In the genomic region with DNA sequence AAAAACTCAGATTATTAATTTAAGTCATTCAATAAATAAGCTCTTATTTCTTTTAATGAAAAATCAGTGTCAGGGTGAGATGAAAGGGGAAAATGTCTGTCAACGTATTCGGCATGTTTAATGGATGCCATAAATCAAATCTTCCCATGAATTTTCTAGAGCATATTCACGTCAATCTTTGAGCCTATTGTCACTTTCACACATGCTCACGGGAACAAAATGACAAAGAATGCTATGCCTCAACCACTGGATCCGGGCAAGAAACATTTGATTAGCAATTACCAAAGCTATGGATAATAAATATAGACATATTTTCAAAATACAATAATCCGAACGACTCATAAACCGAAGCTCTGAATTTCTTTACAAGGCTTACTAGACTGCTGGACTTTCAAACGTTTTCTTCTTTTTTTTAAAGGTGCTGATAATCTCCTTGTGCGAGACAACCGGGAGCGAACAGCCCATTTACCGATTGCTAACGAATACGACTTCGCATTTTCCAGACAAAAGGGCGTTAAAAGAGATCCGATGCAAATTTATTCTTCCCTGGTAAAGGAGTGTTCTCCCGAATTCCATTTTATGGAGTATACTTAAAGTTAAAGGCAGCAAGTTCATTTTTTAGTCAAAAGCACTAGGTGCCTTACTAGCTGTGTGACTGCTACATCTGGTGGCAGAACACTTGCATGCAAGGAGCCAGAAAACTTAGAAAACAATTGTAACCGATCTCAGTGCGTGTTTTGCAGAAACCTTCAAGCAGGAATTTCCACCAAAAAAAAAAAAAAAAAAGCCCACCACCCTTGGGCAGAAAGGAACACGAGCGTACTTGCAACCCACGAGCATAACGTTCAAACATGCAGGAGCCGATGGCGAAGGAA, we compare ENCODE assay signal across 8 mouse cellular contexts. TPM values are rescaled to one million over a fixed set of nuclear protein-coding genes. Genes with fewer than 3 reads are reported as not detected.
DNase-seq lines count a peak whose midpoint lies in the region; ATAC-seq and TF ChIP-seq lines count a peak whose summit lies in the region.

No protein-coding gene starts in this region.

- TF ChIP-seq EP300 in MEL (IDR thresholded peaks at IDR 0.05; ENCODE audit: low read depth in 1 of 2, low read length in 2 of 2) = no peak

- peak overlapping the region; percentile 99 for H3K9ac ChIP-seq in MEL (ENCODE audit: control insufficient read depth, low read depth, low read length, poor library complexity, severe bottlenecking)
- peak overlapping the region; percentile 99 for H3K9ac ChIP-seq in embryonic facial prominence, embryonic 14.5 days (ENCODE audit: low read depth, low read length)

- intact Hi-C loops in left cerebral cortex, postnatal 4 days (cut with DNase I) = loop anchor here (10.0 kb wide), 1 partner anchor 221 kb away; no protein-coding TSS in a partner anchor

- peaks cover 0 to 44% of the 10 kb centered on the region in 2 experiments; a peak in 2 of 4 replicates for H3K36me3 ChIP-seq in MEL (ENCODE audit: control insufficient read depth in 1 of 2, insufficient read depth in 2 of 2, low read length in 2 of 2)
- H3K36me3 ChIP-seq in embryonic facial prominence, embryonic 14.5 days (ENCODE audit: control insufficient read depth, insufficient read depth, low read length) = no peaks in the 10 kb centered on the region

- WGBS in embryonic facial prominence, embryonic 14.5 days = under 1% methylated on average over 26 of the region's 27 CpGs
- WGBS in lung, adult 2 months = 1% methylated on average over 27 of the region's 27 CpGs

- peak overlapping the region; percentile 75 for H3K4me2 ChIP-seq in embryonic facial prominence, embryonic 14.5 days (ENCODE audit: low read depth, low read length)

- peak overlapping the region; percentile 89 to 93 for H3K4me3 ChIP-seq in MEL (ENCODE audit: control insufficient read depth in 1 of 2, insufficient read depth in 1 of 2, low read depth in 2 of 2, low read length in 2 of 2)
- H3K4me3 ChIP-seq in embryonic facial prominence, embryonic 14.5 days (ENCODE audit: low read depth, low read length) = peak overlapping the region; percentile 77
- peak overlapping the region; percentile 74 for H3K4me3 ChIP-seq in lung, adult 2 months (replicated peaks; ENCODE audit: extremely low read depth, low read depth, low read length)

- TF ChIP-seq RAD21 in MEL (IDR thresholded peaks at IDR 0.05; ENCODE audit: low read depth, low read length) = peak; percentile 41

- peaks cover 51% of the 10 kb centered on the region for H3K79me2 ChIP-seq in MEL (ENCODE audit: control insufficient read depth, insufficient read depth, low read length, poor library complexity)

- peak; percentile 16 to 45 for DNase-seq in layer of hippocampus, postnatal 14 days (ENCODE audit: low spot score in 2 of 2)
- no peak for DNase-seq in layer of hippocampus, adult 9-10 months (ENCODE audit: low spot score)
- peak; percentile 79 for DNase-seq in MEL (ENCODE audit: low read depth, low spot score)
- DNase-seq in embryonic facial prominence, embryonic 14.5 days (ENCODE audit: low spot score) = peak; percentile 87
- peak; percentile 68 for DNase-seq in hindlimb bud, embryonic 11.5 days (ENCODE audit: extremely low spot score, low read depth, low spot score)
- DNase-seq in lung, adult 2 months = no peak
- peak; percentile 23 for DNase-seq in retina, postnatal 7 days (ENCODE audit: low read depth, low spot score)
- DNase-seq in left cerebral cortex, postnatal 4 days = no peak

- peak in 2 of 3 experiments; percentile 17 to 36; a peak in 3 of 6 replicates for TF ChIP-seq CTCF in MEL (IDR thresholded peaks at IDR 0.05 in 2 of 3, conservative IDR thresholded peaks at IDR 0.05 in 1 of 3; ENCODE audit: control insufficient read depth in 1 of 3, insufficient read depth in 1 of 3, low read depth in 2 of 3, low read length in 3 of 3, poor library complexity in 1 of 3, severe bottlenecking in 1 of 3)
- 0 out of 2 replicates have a peak, but pooled peaks have one; percentile 3 for TF ChIP-seq CTCF in lung, adult 2 months (IDR thresholded peaks at IDR 0.05; ENCODE audit: insufficient read depth, low read length)

- ATAC-seq in embryonic facial prominence, embryonic 14.5 days (ENCODE audit: low read depth) = no peak

- H3K27ac ChIP-seq in MEL (ENCODE audit: control insufficient read depth, low read depth, low read length) = peak overlapping the region; percentile 95
- H3K27ac ChIP-seq in embryonic facial prominence, embryonic 14.5 days (replicated peaks; ENCODE audit: low read depth, low read length) = peak overlapping the region; percentile 100

- TF ChIP-seq POLR2A in MEL (IDR thresholded peaks at IDR 0.05; ENCODE audit: control insufficient read depth in 1 of 2, insufficient read depth in 1 of 2, low read depth in 1 of 2, low read length in 2 of 2, poor library complexity in 1 of 2) = no peak
- no peak for TF ChIP-seq POLR2A in lung, adult 2 months (IDR thresholded peaks at IDR 0.05; ENCODE audit: borderline replicate concordance, extremely low read depth, low read depth, low read length)

- H3K4me1 ChIP-seq in MEL (ENCODE audit: control insufficient read depth in 1 of 2, insufficient read depth in 2 of 2, low read length in 2 of 2) = peaks cover 16 to 19% of the 10 kb centered on the region in 2 experiments
- H3K4me1 ChIP-seq in embryonic facial prominence, embryonic 14.5 days (ENCODE audit: control insufficient read depth, insufficient read depth, low read length) = peaks cover 8% of the 10 kb centered on the region
- peaks cover 6% of the 10 kb centered on the region for H3K4me1 ChIP-seq in lung, adult 2 months (ENCODE audit: control insufficient read depth, insufficient read depth, low read length)

- no peaks in the 10 kb centered on the region for H3K9me3 ChIP-seq in MEL (replicated peaks; ENCODE audit: insufficient read depth, low read length)
- no peaks in the 10 kb centered on the region for H3K9me3 ChIP-seq in embryonic facial prominence, embryonic 14.5 days (ENCODE audit: control insufficient read depth, low read length)

- H3K27me3 ChIP-seq in MEL (ENCODE audit: control insufficient read depth in 1 of 2, insufficient read depth in 2 of 2, low read length in 2 of 2) = no peaks in the 10 kb centered on the region
- no peaks in the 10 kb centered on the region for H3K27me3 ChIP-seq in embryonic facial prominence, embryonic 14.5 days (replicated peaks; ENCODE audit: control insufficient read depth, insufficient read depth, low read length)

TF ChIP-seq in MEL, 35 proteins besides CTCF, POLR2A, EP300 and RAD21 (continues in another document):
- no peak for TF ChIP-seq ETS1 (IDR thresholded peaks at IDR 0.05; ENCODE audit: low read depth, low read length)
- no peak for TF ChIP-seq TAL1 (IDR thresholded peaks at IDR 0.05; ENCODE audit: low read length)
- TF ChIP-seq RCOR1 (IDR thresholded peaks at IDR 0.05; ENCODE audit: low read depth, low read length) = no peak
- peak; percentile 66 for TF ChIP-seq ZNF384 (IDR thresholded peaks at IDR 0.05; ENCODE audit: low read depth, low read length)
- no peak for TF ChIP-seq UBTF (IDR thresholded peaks at IDR 0.05; ENCODE audit: borderline replicate concordance, insufficient read depth, low read depth, low read length)
- TF ChIP-seq GABPA (IDR thresholded peaks at IDR 0.05; ENCODE audit: low read depth, low read length) = no peak
- TF ChIP-seq SMC3 (IDR thresholded peaks at IDR 0.05; ENCODE audit: low read depth, low read length) = peak; percentile 27
- TF ChIP-seq ELF1 (IDR thresholded peaks at IDR 0.05; ENCODE audit: low read depth, low read length) = no peak
- no peak for TF ChIP-seq ZMIZ1 (IDR thresholded peaks at IDR 0.05; ENCODE audit: low read depth, low read length)
- TF ChIP-seq BHLHE40 (IDR thresholded peaks at IDR 0.05; ENCODE audit: borderline replicate concordance, low read depth, low read length) = no peak
- TF ChIP-seq NELFE (IDR thresholded peaks at IDR 0.05; ENCODE audit: low read depth, low read length) = no peak
- 0 out of 2 replicates have a peak, but pooled peaks have one; percentile 14 for TF ChIP-seq HCFC1 (IDR thresholded peaks at IDR 0.05; ENCODE audit: low read depth, low read length)
- TF ChIP-seq ZKSCAN1 (IDR thresholded peaks at IDR 0.05; ENCODE audit: low read depth, low read length) = no peak
- TF ChIP-seq E2F4 (IDR thresholded peaks at IDR 0.05; ENCODE audit: borderline replicate concordance, low read depth, low read length) = no peak
- no peak for TF ChIP-seq TBP (IDR thresholded peaks at IDR 0.05; ENCODE audit: low read depth, low read length)
- TF ChIP-seq CHD2 (IDR thresholded peaks at IDR 0.05; ENCODE audit: low read length) = no peak
- TF ChIP-seq CHD1 (IDR thresholded peaks at IDR 0.05; ENCODE audit: low read depth, low read length) = peak; percentile 51; the same call in 1 of the 2 replicates
- TF ChIP-seq ZC3H11A (IDR thresholded peaks at IDR 0.05; ENCODE audit: low read depth, low read length) = 0 out of 2 replicates have a peak, but pooled peaks have one; percentile 2
- peak; percentile 40; the same call in 1 of the 2 replicates for TF ChIP-seq MYC (IDR thresholded peaks at IDR 0.05; ENCODE audit: low read depth, low read length)
- TF ChIP-seq USF2 (IDR thresholded peaks at IDR 0.05; ENCODE audit: borderline replicate concordance in 1 of 2, insufficient read depth in 1 of 2, low read depth in 1 of 2, low read length in 2 of 2) = no peak
- no peak; the same call in 1 of the 2 replicates for TF ChIP-seq MAZ (IDR thresholded peaks at IDR 0.05; ENCODE audit: low read depth, low read length)
- no peak for TF ChIP-seq KAT2A (conservative IDR thresholded peaks at IDR 0.05; ENCODE audit: low read depth, low read length)
- TF ChIP-seq MAFK (IDR thresholded peaks at IDR 0.05; ENCODE audit: borderline replicate concordance, low read depth, low read length) = no peak
- TF ChIP-seq MEF2A (IDR thresholded peaks at IDR 0.05; ENCODE audit: extremely low read depth, insufficient replicate concordance, low read depth, low read length, poor library complexity, severe bottlenecking) = no peak
- TF ChIP-seq TCF12 (IDR thresholded peaks at IDR 0.05; ENCODE audit: low read depth, low read length) = no peak
- TF ChIP-seq SIN3A (IDR thresholded peaks at IDR 0.05; ENCODE audit: low read length) = peak; percentile 70
- no peak for TF ChIP-seq POLR2AphosphoS5 (IDR thresholded peaks at IDR 0.05; ENCODE audit: borderline replicate concordance, low read depth, low read length)
- peak; percentile 63 for TF ChIP-seq MXI1 (IDR thresholded peaks at IDR 0.05; ENCODE audit: low read depth, low read length)

RNA-seq across cellular contexts. Expression of gene Tlk1, which starts 1.4 kb away (rescaled TPM):
- 10 to 100 TPM; 63.5 to 64.9 TPM for total RNA-seq in layer of hippocampus, postnatal 14 days (2021)
- 20.5 and 23.6 TPM in 2 replicates for total RNA-seq in MEL (2012; rRNA removed)
- 10 to 100 TPM; 56.6 to 57.0 TPM for polyA plus RNA-seq in MEL (2012; ENCODE audit: insufficient read depth in 1 of 2, insufficient read length in 2 of 2, low read depth in 1 of 2, low replicate concordance in 2 of 2, missing spikeins in 1 of 2)
- polyA plus RNA-seq in embryonic facial prominence, embryonic 14.5 days (2014; fragmentation: Nextera tagmentation; extraction: Ambion mirVana) = 29.9 and 33.0 TPM in 2 replicates
- 8.8 and 12.3 TPM in 2 replicates for polyA plus RNA-seq in lung, adult 2 months (2012; rRNA removed)
- 10 to 100 TPM; 82.5 to 85.0 TPM for total RNA-seq in left cerebral cortex, postnatal 4 days (2021)

Comparison
In these comparisons a context has a peak if more than half of its experiments do, and no peak if none do; other contexts are left out.
1. DNase-seq: peak in layer of hippocampus, postnatal 14 days (2 of 2), MEL (single experiment), embryonic facial prominence, embryonic 14.5 days (single experiment), hindlimb bud, embryonic 11.5 days (single experiment) and retina, postnatal 7 days (single experiment); none in layer of hippocampus, adult 9-10 months (single experiment), lung, adult 2 months (single experiment) and left cerebral cortex, postnatal 4 days (single experiment).
2. Peak in every context shown above with its lines, with median percentiles within 50 percentile points of each other: H3K4me3 ChIP-seq.